Mouse (Mus musculus): ENCODE results near the gene Ppp2r5a. TPM values are rescaled to one million over a fixed set of nuclear protein-coding genes. Genes with fewer than 3 reads are reported as not detected.

Ppp2r5a gene
- polyA plus RNA-seq, 1 experiment from 2014 or later = 24.8 TPM

GRCm38 (mm10) chr1:191364477-191364876, 38.6 kb downstream of the Ppp2r5a start:
- DNase-seq (ENCODE audit: low spot score) (peak; percentile 40), ATAC-seq (replicated peaks; ENCODE audit: insufficient number of reproducible peaks, low FRiP score, low TSS enrichment, low read depth) (no peak)
- 58% methylated on average over 4 of the region's 4 CpGs for WGBS
- H3K4me3 ChIP-seq (ENCODE audit: low read depth, low read length) = no peak overlapping the region
- no peak overlapping the region for H3K9ac ChIP-seq (replicated peaks; ENCODE audit: low read length)
- H3K27ac ChIP-seq (replicated peaks; ENCODE audit: low read depth, low read length) = no peak overlapping the region
- H3K9me3 ChIP-seq (replicated peaks; ENCODE audit: control insufficient read depth, low read length) = no peaks in the 10 kb centered on the region
- no peak overlapping the region for H3K4me2 ChIP-seq (ENCODE audit: low read depth, low read length)
- no peaks in the 10 kb centered on the region for H3K27me3 ChIP-seq (ENCODE audit: control insufficient read depth, insufficient read depth, low read length)
- no peaks in the 10 kb centered on the region for H3K36me3 ChIP-seq (replicated peaks; ENCODE audit: control insufficient read depth, insufficient read depth, low read depth, low read length)
- H3K4me1 ChIP-seq (ENCODE audit: control insufficient read depth, insufficient read depth, low read length) = no peaks in the 10 kb centered on the region

DNA sequence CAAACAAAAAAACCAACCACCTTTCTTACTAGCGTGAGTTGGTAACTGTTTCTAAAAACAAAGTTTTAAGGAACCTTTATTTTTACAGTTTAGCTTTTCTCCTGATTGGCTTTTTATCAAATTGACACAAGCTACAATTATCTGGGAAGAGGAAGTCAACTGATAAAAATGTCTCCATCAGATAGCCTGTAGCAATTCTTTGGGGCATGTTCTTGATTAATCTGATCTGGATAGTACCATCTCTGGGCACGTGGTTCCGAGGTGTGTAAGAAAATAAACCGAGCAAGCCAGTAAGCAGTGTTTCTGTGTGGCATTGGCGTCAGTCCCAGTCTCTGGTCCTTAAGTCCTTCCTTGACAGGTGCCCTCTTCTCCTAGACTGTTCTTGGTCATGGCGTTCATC, 40.7 kb downstream of the Ppp2r5a start:
- Histone ChIP-seq H3K4me3 (ENCODE audit: low read depth, low read length) (no peak overlapping the region), H3K4me2 (ENCODE audit: low read depth, low read length) (no peak overlapping the region), H3K9me3 (replicated peaks; ENCODE audit: control insufficient read depth, low read length) (no peaks in the 10 kb centered on the region), H3K27me3 (ENCODE audit: control insufficient read depth, insufficient read depth, low read length) (no peaks in the 10 kb centered on the region), H3K9ac (replicated peaks; ENCODE audit: low read length) (no peak overlapping the region), H3K36me3 (replicated peaks; ENCODE audit: control insufficient read depth, insufficient read depth, low read depth, low read length) (no peaks in the 10 kb centered on the region), H3K27ac (replicated peaks; ENCODE audit: low read depth, low read length) (no peak overlapping the region), H3K4me1 (ENCODE audit: control insufficient read depth, insufficient read depth, low read length) (no peaks in the 10 kb centered on the region)
- ATAC-seq (replicated peaks; ENCODE audit: insufficient number of reproducible peaks, low FRiP score, low TSS enrichment, low read depth) (no peak), DNase-seq (ENCODE audit: low spot score) (no peak)
- 90% methylated on average over 6 of the region's 6 CpGs for WGBS

DNA sequence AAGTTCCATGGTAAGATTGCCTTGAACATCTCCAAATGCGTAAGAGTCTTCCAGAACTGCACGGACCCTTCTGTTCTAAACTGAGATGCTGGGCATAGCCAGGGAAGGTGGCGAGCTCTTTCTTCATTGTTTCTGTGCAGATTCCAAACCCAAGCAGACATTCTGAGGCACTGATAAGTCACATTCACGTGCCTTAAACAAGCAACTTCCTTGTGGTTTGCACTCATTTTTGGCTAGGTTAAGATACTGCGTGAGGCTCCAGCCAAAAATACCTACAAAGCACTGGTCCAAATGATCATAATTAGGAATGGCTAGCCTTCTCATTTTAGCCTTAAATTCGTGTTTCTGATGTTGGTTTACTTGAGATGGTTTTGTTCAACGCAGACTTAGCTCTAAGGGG, 43.6 kb downstream of the Ppp2r5a start:
- no peak for DNase-seq (ENCODE audit: low spot score)
- 89% methylated on average over 7 of the region's 7 CpGs for WGBS
- Histone ChIP-seq H3K4me3 (ENCODE audit: low read depth, low read length) (no peak overlapping the region), H3K9me3 (replicated peaks; ENCODE audit: control insufficient read depth, low read length) (no peaks in the 10 kb centered on the region), H3K27ac (replicated peaks; ENCODE audit: low read depth, low read length) (no peak overlapping the region), H3K4me1 (ENCODE audit: control insufficient read depth, insufficient read depth, low read length) (no peaks in the 10 kb centered on the region), H3K27me3 (ENCODE audit: control insufficient read depth, insufficient read depth, low read length) (no peaks in the 10 kb centered on the region), H3K36me3 (replicated peaks; ENCODE audit: control insufficient read depth, insufficient read depth, low read depth, low read length) (no peaks in the 10 kb centered on the region), H3K4me2 (ENCODE audit: low read depth, low read length) (no peak overlapping the region), H3K9ac (replicated peaks; ENCODE audit: low read length) (no peak overlapping the region)
- no peak for ATAC-seq (replicated peaks; ENCODE audit: insufficient number of reproducible peaks, low FRiP score, low TSS enrichment, low read depth)

DNA sequence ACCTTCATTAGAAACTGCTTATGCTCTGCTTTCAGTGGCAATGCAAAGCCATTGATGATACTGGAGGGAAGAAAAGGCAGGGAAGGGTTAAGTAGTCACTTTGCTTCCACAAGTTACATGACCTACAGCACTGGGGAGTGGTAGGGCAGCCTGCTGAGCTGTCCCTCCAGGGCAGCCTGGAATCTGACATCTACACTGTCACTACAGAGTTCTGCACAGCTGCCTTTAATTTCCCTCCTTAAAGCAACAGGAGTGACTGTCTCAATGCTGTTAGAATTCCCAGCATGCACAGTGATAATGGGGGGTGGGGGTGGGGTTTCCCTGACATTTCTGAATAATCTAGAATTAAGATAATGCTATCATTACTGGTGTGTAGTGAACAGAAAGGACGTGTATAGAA, 46.1 kb downstream of the Ppp2r5a start:
- H3K4me3 ChIP-seq (ENCODE audit: low read depth, low read length) = no peak overlapping the region

DNA sequence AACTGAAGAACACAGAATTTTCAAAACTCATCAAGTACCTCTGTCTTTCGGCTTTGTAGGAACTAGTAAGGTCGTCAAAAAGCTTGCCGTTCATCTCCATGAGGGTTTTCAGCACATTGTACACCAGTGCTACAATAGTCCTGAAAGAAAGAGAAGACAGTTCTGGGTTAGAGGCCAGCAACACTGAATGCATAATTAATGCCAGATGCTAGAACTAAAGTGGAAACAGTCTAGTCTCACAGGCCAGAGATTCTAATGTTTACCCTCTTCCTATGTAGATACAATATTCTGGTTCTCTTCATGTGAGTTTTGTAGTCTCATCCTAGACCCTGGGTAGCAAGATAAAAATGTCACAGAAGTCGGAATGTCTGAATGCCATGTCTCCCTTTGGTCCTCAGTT, 49.2 kb downstream of the Ppp2r5a start:
- no peaks in the 10 kb centered on the region for H3K9me3 ChIP-seq (replicated peaks; ENCODE audit: control insufficient read depth, low read length)
- DNase-seq (ENCODE audit: low spot score) = peak; percentile 74
- H3K4me3 ChIP-seq (ENCODE audit: low read depth, low read length) = no peak overlapping the region
- no peak overlapping the region for H3K4me2 ChIP-seq (ENCODE audit: low read depth, low read length)
- H3K36me3 ChIP-seq (replicated peaks; ENCODE audit: control insufficient read depth, insufficient read depth, low read depth, low read length) = no peaks in the 10 kb centered on the region; the same call in 1 of the 2 replicates
- no peaks in the 10 kb centered on the region for H3K27me3 ChIP-seq (ENCODE audit: control insufficient read depth, insufficient read depth, low read length)
- no peak overlapping the region for H3K9ac ChIP-seq (replicated peaks; ENCODE audit: low read length)
- WGBS = 41% methylated on average over 4 of the region's 4 CpGs
- no peaks in the 10 kb centered on the region for H3K4me1 ChIP-seq (ENCODE audit: control insufficient read depth, insufficient read depth, low read length)
- no peak for ATAC-seq (replicated peaks; ENCODE audit: insufficient number of reproducible peaks, low FRiP score, low TSS enrichment, low read depth)
- H3K27ac ChIP-seq (replicated peaks; ENCODE audit: low read depth, low read length) = no peak overlapping the region

More for the DNA sequence above, 46.1 kb downstream of the Ppp2r5a start:
- Histone ChIP-seq H3K36me3 (replicated peaks; ENCODE audit: control insufficient read depth, insufficient read depth, low read depth, low read length) (no peaks in the 10 kb centered on the region), H3K4me2 (ENCODE audit: low read depth, low read length) (no peak overlapping the region), H3K9ac (replicated peaks; ENCODE audit: low read length) (no peak overlapping the region), H3K4me1 (ENCODE audit: control insufficient read depth, insufficient read depth, low read length) (no peaks in the 10 kb centered on the region), H3K27me3 (ENCODE audit: control insufficient read depth, insufficient read depth, low read length) (no peaks in the 10 kb centered on the region), H3K9me3 (replicated peaks; ENCODE audit: control insufficient read depth, low read length) (no peaks in the 10 kb centered on the region), H3K27ac (replicated peaks; ENCODE audit: low read depth, low read length) (no peak overlapping the region)
- 33% methylated on average over 1 of the region's 1 CpGs for WGBS
- ATAC-seq (replicated peaks; ENCODE audit: insufficient number of reproducible peaks, low FRiP score, low TSS enrichment, low read depth) = no peak
- DNase-seq (ENCODE audit: low spot score) = peak; percentile 73

GRCm38 (mm10) chr1:191352786-191353488, 50.1 kb downstream of the Ppp2r5a start:
- Histone ChIP-seq H3K27me3 (ENCODE audit: control insufficient read depth, insufficient read depth, low read length) (no peaks in the 10 kb centered on the region), H3K36me3 (replicated peaks; ENCODE audit: control insufficient read depth, insufficient read depth, low read depth, low read length) (no peaks in the 10 kb centered on the region; the same call in 1 of the 2 replicates), H3K9ac (replicated peaks; ENCODE audit: low read length) (no peak overlapping the region), H3K4me3 (ENCODE audit: low read depth, low read length) (no peak overlapping the region), H3K9me3 (replicated peaks; ENCODE audit: control insufficient read depth, low read length) (no peaks in the 10 kb centered on the region), H3K4me1 (ENCODE audit: control insufficient read depth, insufficient read depth, low read length) (no peaks in the 10 kb centered on the region), H3K27ac (replicated peaks; ENCODE audit: low read depth, low read length) (no peak overlapping the region), H3K4me2 (ENCODE audit: low read depth, low read length) (no peak overlapping the region)
- WGBS = 61% methylated on average over 14 of the region's 14 CpGs
- ATAC-seq (replicated peaks; ENCODE audit: insufficient number of reproducible peaks, low FRiP score, low TSS enrichment, low read depth) (no peak), DNase-seq (ENCODE audit: low spot score) (peak; percentile 84)

- 94% methylated on average over 5 of the region's 5 CpGs for WGBS
- H3K36me3 ChIP-seq (replicated peaks; ENCODE audit: control insufficient read depth, insufficient read depth, low read depth, low read length) = no peaks in the 10 kb centered on the region; the same call in none of the 2 replicates
Observed at GRCm38 (mm10) chr1:191350355-191350754, 52.7 kb downstream of the Ppp2r5a start.

DNA sequence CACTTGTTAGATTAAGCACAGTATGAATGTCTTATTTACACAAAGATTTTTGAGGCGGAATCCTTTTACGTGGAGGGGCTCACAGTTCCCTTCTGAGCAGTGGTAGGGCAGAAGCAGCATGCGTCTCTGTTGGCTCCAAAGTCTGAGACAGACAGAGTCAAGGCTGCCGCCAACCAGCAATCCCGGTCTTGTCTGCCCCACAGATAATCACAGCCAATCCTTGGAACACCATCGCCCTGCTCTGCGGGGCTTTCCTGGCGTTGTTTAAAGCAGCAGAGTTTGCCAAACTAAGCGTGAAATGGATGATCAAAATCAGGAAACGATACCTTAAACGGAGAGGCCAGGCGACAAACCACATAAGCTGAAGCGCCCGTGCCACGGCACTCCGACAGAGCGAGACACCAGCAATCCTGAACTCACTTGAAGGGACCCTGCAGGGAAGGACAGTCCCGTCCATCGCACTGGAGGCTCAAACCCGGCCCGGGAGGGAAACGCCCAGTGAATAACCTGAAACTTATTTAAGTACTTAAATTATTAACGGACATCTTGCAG, 53.5 kb downstream of the Ppp2r5a start:
- Histone ChIP-seq H3K27ac (replicated peaks; ENCODE audit: low read depth, low read length) (no peak overlapping the region), H3K9me3 (replicated peaks; ENCODE audit: control insufficient read depth, low read length) (no peaks in the 10 kb centered on the region), H3K4me2 (ENCODE audit: low read depth, low read length) (no peak overlapping the region), H3K4me1 (ENCODE audit: control insufficient read depth, insufficient read depth, low read length) (no peaks in the 10 kb centered on the region), H3K4me3 (ENCODE audit: low read depth, low read length) (no peak overlapping the region), H3K9ac (replicated peaks; ENCODE audit: low read length) (no peak overlapping the region), H3K36me3 (replicated peaks; ENCODE audit: control insufficient read depth, insufficient read depth, low read depth, low read length) (peaks cover 3% of the 10 kb centered on the region), H3K27me3 (ENCODE audit: control insufficient read depth, insufficient read depth, low read length) (no peaks in the 10 kb centered on the region)
- DNase-seq (ENCODE audit: low spot score) = no peak
- no peak for ATAC-seq (replicated peaks; ENCODE audit: insufficient number of reproducible peaks, low FRiP score, low TSS enrichment, low read depth)
- 84% methylated on average over 23 of the region's 23 CpGs for WGBS

More at GRCm38 (mm10) chr1:191350355-191350754, 52.7 kb downstream of the Ppp2r5a start:
- no peak overlapping the region for H3K4me2 ChIP-seq (ENCODE audit: low read depth, low read length)
- DNase-seq (ENCODE audit: low spot score) (no peak), ATAC-seq (replicated peaks; ENCODE audit: insufficient number of reproducible peaks, low FRiP score, low TSS enrichment, low read depth) (no peak)
- H3K27me3 ChIP-seq (ENCODE audit: control insufficient read depth, insufficient read depth, low read length) = no peaks in the 10 kb centered on the region
- no peak overlapping the region for H3K9ac ChIP-seq (replicated peaks; ENCODE audit: low read length)
- H3K9me3 ChIP-seq (replicated peaks; ENCODE audit: control insufficient read depth, low read length) = no peaks in the 10 kb centered on the region
- no peaks in the 10 kb centered on the region for H3K4me1 ChIP-seq (ENCODE audit: control insufficient read depth, insufficient read depth, low read length)
- no peak overlapping the region for H3K27ac ChIP-seq (replicated peaks; ENCODE audit: low read depth, low read length)
- H3K4me3 ChIP-seq (ENCODE audit: low read depth, low read length) = no peak overlapping the region

Measured in embryonic facial prominence, embryonic 11.5 days (tissue).